Mouse (Mus musculus) neural tube, embryonic 10.5 days (tissue): ENCODE results near the gene Anxa2.

Experiments used
- DNase-seq: peaks from one replicate; pipeline ENCODE4 v3.0.0-alpha.2; 2017; ENCODE audit warnings: low spot score; ENCODE audit errors: extremely low spot score

The Anxa2 gene

DNA sequence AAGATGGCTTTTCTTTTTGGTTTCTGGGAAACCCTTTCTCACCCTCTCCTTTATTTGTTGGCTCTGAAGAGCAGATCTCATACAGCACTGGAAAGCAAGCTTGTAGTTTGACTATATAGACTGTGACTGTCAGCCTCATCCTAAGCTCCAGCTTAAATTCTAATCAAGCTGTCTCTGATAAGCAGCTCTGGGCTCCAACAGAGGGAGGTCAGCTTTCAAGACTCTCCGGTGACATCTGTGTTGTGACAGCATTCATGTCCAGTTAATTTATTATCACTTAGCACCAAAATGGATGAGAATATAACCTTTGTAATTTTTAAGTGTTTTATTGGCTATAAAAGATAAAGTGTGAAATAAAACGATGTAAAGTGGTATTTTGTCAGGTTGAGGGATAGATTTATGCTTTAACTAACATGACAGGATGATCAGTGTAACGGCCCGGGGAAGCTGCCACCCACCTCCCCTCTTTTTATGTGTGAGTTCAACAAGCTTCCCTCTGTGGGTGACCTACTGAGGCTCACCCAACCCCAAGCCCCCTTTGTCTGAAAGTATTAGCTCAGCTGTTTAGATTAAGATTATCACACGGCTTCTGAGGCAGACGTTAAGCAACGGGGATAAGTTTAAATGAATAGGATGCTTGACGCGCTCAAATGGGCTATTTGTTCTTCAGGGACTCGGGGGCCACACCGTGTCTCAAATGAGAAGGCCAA, 58.6 kb downstream of the Anxa2 start:
- no peak for DNase-seq

DNA sequence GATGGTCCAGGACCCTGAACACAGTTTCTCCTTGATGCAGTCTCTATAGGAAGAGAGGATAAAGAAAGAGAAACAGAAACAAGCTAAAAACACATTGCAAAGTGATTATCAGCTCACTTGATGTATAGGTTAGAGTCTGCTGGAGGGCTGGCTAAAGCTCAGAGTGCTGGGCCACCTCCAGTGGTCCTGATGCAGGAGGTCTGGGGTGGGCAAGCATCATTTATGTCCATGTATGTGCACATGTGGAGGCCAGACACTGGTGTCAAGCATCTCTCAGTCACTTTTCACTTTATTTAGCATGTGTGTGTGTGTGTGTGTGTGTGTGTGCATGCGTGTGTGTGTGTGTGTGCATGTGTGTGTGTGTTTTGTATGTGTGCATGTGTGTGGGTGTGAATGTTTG, 59.3 kb downstream of the Anxa2 start:
- no peak for DNase-seq

DNA sequence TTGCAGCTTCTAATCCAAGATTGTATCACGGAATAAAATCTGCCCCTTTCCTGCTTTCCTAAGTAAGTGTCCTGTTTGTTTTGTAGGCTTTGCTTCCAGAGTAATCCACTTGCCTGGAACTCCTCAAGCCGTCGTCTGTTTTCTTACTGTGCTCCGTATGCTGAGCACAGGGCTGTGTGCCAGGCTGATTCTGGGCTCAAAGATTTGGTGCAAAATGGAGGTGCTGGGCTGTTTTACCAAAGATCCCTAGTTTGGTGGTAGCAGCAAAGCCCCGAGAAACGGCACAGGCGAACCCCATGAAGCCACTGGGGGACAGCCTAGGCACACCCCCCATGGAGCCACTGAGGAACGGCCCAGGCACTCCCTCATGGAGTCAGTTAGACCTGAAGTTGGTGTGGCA, 60.8 kb downstream of the Anxa2 start:
- DNase-seq = no peak

DNA sequence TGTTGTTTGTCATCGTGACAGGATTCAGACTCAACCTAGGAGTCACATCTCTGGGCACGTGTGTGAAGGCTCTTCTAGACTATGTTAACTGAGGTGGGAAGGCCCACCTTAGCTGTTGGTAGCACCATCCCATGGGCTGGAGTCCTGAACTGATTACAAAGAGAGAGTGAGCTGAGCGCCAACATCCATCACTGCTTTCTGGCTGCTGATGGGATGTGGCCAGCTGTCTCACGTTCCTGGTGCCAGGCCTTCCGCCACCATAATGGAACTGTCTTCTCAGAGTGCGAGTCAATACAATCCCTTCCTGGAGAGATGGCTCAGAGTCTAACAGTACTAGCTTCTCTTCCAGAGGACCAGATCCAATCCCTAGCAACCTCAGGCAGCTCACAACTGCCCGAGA, 62.0 kb downstream of the Anxa2 start:
- DNase-seq = no peak

DNA sequence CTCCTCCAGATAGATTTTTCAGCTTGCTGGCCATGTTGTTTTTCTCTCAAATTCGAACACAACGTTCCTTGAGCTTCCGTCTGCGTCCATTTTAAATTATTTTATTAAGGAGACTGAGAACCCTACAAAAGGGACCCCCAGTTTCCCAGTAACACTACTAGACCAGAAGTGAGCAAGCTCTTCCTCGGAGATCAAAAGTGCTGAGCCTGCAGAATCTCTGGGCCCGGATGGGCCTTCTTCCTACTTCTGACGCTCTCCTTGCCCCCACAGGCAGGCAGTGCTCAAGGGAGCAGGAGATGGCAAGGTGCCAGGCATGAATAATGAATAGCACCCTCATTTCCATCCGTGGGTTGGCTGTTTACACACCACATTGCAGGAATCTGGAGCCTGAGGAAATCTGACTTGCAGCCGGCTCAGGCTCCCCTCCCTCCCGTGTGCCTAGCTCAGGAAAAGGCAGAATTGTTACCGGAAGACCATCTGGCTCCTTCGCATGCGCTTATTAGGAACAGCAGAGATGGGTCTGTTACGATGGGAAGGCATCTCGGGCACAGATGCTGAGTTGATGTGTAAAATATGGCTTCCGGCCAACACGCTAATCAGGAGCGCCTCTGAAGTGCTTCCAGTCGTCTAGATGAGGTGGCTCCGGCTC, 64.1 kb downstream of the Anxa2 start:
- no peak for DNase-seq
